Mouse (Mus musculus): ENCODE results near the gene Olfr13.
"Not testable (repeated sequence)": the region's sequence is repeated elsewhere in the genome, so short reads cannot be mapped to it uniquely, and the experiment has no call there.

Gene Olfr13

DNA sequence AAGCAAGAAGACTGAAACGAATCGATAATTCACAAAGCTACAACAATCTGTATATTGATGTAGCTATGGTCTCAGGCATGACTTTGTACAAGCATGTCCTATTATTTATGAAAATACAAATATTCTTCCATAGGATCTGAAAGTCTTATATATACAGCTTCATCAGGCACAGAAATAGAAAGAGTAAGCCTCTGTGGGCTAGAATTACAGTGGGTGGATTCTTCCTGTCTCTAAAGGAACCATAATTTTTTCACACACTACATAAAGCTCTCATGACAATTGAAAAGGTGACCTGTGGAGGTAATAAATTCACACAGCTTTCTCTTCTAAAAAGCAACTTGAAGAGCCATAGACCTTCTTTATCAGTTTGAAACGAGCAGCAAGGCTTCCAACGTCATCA lies at the start of gene Olfr13:
Olfr13 (plus strand) TSS at position 301 of the 400 bp plus-strand sequence.
- no peak for DNase-seq

DNA sequence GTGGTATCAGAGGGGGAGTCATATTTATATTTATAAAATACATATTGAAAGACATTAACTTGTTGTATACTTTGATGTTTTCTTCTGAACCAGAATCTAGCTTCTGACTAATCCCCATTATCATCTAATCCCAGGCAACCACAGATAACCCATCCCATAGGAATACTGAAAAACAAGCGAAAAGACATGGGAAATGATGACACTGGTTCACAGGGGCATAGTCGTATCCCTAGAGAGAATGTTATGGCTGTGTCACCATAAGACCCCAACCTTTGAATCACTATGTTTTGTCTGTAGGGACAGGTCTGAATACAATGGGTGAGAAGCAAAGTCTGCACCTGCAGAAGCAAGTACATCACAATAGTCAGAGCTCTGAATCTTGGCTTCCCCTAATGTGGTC lies 25.7 kb upstream of the Olfr13 start, which contains the start of gene Olfr237-ps1:
Olfr237-ps1 (plus strand) TSS at position 301 of the 400 bp plus-strand sequence.
- not testable (repeated sequence) for DNase-seq

DNA sequence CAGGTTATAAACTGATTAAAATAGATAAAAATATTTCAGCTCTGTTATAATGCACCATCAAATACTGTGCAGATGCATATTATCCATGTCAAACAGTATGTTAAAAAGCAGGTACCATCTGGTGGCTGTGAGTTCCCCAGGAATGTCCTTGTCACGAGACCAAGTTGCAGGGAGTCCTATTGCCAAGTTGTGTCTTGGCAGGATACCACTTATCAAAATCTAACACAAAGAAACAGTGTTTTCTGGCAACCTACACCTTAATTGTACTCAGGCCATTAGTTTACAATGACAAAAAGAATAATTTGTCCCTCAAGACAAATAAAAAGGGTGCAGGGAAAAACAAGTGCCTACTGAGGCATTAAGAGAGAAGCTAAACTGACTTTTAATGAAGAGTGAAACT lies 12.4 kb upstream of the Olfr13 start:
- DNase-seq = no peak

DNA sequence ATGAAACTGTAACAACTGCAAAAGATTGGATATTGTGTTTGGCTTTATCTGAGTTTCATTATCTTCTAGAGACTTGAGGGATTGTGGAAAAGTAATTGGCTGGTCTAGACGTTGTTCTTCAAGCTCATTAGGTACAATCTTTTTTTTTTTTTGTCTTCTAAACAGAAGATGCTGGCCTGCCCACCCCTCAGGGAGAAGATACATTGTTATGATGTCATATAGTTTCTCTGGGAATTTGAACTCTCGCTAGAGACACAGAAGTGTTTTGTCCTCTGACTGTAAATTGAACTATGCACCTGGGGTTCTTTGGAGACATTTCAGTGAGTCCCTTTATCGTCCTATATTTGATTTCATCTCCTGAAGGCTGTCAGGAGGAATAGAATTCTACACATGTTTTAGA lies 9.0 kb upstream of the Olfr13 start, which contains the start of gene Olfr437:
Olfr437 (plus strand) TSS at position 301 of the 400 bp plus-strand sequence.
- no peak for DNase-seq

DNA sequence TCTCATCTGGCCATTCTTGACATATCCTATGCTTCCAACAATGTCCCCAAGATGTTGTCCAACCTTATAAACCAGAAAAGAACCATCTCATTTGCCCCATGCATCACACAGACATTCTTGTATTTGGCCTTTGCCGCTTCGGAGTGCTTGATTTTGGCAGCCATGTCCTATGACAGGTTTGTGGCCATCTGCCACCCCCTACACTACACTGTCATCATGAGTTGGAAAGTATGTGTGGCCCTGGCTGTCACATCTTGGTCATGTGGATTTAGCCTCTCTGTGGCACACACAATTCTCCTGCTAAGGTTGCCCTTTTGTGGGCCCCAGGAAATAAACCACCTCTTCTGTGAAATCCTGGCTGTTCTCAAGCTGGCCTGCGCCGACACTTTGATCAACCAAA lies 4.7 kb upstream of the Olfr13 start:
- DNase-seq = no peak

DNA sequence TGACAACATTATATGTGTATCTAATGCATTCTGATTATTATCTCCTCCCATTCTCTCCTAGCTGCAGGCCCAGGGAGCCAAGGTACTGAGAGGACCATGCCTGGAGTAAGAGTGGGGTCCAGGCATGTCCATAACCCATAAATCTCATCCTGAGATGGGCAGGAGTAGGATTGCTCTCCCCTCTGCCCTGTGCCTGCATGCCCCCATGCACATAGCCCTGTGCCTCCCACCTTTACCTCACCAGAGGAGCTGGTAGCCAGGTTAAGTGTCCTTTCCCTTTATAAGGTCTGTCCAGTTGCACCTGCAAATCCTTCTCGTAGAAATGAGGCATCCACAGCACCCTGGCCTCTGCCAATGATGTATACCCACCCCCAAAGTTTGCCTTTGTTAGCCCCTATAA lies 6.2 kb downstream of the Olfr13 start:
- DNase-seq = no peak

DNA sequence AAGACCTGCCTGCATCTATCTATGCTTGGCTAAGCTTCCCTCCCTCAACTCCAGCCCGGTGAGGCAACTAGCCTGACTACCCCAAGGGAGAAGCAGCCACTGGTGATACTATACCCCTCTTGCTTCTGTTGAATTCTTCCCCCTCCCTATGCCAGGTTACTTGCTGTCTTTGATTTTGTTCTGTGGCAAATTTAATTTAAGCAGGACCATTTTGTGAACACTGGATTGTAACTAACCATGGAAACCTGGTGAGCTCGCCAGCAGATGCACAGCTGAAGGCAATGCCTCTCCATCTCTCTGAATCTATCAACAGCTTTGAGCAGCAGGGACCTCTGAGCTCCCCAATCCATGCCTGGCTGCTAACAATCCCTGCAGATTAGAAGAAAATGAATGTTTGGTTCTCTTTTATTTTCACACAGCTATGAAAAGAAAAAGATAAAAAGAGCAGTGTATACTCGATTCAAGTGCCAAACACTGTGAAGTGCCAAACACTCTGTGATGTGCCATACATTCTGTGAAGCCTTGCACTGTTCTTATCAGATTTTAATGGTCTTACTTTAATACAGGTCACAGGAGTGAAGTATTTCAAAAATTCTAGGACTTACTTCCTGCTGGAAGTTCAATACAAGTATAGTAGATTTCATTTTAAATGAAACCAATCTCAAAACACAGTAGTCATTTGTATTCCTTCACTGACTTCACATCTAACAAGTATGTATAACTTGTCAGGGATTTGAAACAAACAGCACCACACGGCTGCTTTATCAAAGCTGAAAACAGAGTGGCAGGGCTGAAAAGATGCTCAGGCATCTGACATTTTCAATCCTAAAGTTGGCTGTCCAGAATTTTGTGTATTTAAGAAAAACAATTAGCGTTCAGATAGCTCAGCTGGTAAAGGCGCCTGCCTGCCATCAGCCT lies 6.9 kb downstream of the Olfr13 start:
- DNase-seq = no peak

DNA sequence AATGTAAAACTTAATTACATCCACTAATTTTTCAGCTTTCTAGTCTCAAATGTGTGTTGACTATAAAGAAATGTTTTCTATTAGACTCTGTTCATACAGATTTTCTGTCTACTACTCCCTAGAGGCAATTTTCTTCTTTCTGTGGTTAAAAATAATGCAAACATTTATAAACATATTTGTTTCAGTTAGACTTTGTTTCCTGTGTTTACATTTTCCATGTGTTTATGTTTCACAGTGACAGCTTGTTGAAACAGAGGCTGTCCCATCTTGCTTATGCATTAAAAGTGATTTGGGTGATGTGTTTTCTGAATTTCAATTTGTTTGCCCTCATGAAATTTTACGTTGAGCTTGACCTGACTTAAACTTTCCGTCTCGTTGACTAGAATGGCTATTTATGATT lies 19.0 kb downstream of the Olfr13 start:
- DNase-seq = no peak

DNA sequence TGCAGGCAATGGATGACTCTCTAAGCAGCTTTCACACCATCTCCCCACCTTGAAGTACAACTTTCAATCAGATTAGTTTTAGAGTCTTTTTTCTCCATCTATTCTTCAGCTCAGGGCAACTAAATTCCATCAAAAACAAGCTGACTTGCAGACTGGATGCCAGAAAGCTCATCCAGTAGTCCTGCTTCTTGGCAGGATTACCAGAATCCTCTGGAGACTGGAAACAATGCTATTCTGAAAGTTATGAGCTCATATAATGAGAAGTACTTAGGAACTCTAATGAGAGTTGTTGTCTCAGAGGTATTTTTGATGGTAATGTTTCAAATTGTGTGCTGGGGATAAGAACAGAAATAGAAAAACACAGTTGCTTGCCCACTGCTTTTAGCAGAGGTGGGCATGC lies 24.8 kb downstream of the Olfr13 start, which contains the start of gene Olfr435:
Olfr435 (plus strand) TSS at position 366 of the 400 bp plus-strand sequence.
- no peak for DNase-seq

DNA sequence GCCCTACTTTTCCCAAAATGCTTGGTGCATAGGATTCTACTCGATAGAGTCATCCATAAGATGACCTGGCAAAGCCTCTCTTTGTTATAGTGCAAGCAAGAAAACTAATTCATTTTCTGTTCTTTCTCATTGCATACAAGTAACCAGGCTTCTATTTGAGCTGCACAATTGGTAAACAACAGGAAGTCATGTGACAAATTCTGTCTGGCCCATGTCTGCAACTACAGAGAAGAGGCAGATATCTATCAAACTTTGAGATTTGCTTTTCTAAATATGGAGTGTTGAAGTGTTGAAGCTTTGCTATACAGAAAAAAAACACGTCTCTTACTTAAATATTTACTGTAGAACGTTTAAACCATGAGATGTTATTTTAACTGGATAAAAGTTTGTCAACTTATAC lies 26.2 kb downstream of the Olfr13 start:
- DNase-seq = no peak

DNA sequence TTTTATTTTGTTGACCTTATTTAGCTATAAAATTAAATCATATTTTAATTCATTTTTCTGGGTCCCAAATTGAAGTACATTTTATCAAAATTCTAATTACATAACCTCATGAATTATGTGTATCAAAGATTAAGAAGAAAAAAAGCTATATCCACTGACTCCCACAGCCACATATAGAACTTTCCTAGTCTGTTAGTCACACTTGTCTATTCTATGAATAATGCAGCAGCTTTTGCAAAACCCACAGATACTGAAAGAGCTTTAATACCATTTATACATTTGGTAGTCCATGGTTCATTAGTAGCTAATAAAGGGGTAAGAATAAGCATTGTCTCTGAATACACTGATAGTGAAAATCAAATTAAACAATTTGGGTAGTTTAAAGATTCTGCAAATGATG lies 30.8 kb downstream of the Olfr13 start:
- DNase-seq = no peak

DNA sequence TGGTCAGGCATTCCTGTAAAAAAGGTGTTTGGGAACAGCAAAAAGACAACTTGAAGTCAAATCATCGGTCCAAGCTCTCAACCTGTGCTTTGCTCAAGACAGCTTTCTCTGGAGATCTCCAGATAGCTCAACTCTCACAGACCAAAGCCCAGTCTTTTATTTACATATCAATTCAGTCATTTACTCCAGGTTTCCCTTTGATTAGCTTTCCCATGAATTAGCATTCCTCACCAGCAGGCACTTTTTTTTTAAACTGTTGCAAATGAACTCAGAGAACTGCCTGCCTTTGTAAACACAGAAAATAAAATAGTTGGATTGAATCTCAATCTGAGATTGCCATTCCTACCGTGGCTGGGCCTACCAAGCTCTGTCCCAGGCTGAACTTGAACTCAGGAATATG lies 33.4 kb downstream of the Olfr13 start:
- no peak for DNase-seq

DNA sequence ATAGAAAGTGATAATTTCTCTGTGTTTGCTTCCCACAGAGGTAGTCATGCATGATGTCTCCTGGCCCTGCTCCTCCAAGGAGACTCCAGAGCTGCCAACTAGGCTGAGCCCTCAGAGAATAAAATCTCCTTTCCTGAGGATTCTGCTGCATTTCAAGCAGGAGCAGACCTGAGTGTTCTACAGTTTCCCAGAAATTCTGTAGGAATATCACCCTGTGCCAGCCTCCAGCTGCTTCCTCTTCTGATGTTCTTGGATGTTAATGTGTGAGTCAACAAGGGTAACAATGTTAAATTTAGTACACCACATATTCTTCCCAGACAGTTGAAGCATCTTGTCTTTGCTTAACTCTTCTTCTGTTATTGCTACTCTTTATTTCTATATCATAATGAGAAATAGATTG lies 40.9 kb downstream of the Olfr13 start, which contains the start of gene Olfr434:
Olfr434 (plus strand) TSS at position 149 of the 400 bp plus-strand sequence.
- not testable (repeated sequence) for DNase-seq

All from thymus, postnatal 36 days (tissue).